Mouse (Mus musculus): ENCODE results near the gene Rxrb.

DNA sequence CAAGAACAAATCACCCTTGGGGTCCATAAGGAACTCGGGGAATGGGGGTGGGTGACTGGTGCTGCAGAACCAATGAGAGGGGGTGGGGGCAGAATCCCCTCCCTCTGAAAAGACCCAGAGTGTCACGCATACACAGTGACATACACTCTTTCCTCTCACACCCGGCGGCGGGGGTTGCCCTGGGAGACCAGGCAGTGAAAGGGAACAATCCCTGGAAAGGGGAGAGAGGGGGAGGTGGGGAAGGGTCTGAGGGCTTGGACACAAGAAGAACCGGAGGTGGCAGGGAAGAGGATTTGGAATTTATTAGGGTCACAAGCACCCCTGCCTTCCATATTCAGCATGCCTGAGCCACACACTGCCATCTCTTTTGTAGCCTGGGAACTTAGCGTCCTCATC, 5.9 kb upstream of the Rxrb start:
- TF ChIP-seq POLR2A (IDR thresholded peaks at IDR 0.05; ENCODE audit: borderline replicate concordance, low read depth, low read length) (no peak), CTCF (IDR thresholded peaks at IDR 0.05; ENCODE audit: low read depth, low read length) (no peak)

All from bone marrow macrophage, adult 2 months (primary cell).